Mouse (Mus musculus) C2C12 (cell line): Measurements from ENCODE around the gene Bcar3.

Experiments
- CEBPB ChIP-seq: IDR thresholded peaks from one replicate; pipeline ENCODE4 v1.6.1; 2011; ENCODE audit warnings: low read depth, mild to moderate bottlenecking, control low read depth, moderate library complexity
- CTCF ChIP-seq: IDR thresholded peaks from one replicate; pipeline ENCODE4 v1.5.1; 2011; ENCODE audit not compliant: control insufficient read depth, insufficient read depth, insufficient read length
- FOSL1 ChIP-seq: IDR thresholded peaks from one replicate; pipeline ENCODE4 v1.8.0; 2011; ENCODE audit warnings: mild to moderate bottlenecking, low read length; ENCODE audit not compliant: poor library complexity, insufficient read depth, severe bottlenecking
- MAX ChIP-seq: IDR thresholded peaks from one replicate; pipeline ENCODE4 v1.6.1; 2011; ENCODE audit warnings: mild to moderate bottlenecking, control low read depth
- MYOD1 ChIP-seq: IDR thresholded peaks from one replicate; pipeline ENCODE4 v1.6.1; 2011; ENCODE audit warnings: low read depth; ENCODE audit not compliant: control insufficient read depth, insufficient read length
- MYOG ChIP-seq: IDR thresholded peaks from one replicate; pipeline ENCODE4 v1.6.1; 2011; ENCODE audit not compliant: control insufficient read depth, insufficient read length; ENCODE audit errors: extremely low read depth
- USF1 ChIP-seq: IDR thresholded peaks from one replicate; pipeline ENCODE4 v1.6.1; 2011; ENCODE audit warnings: low read depth, mild to moderate bottlenecking, control low read depth, moderate library complexity

- TF ChIP-seq CTCF: no peak
- TF ChIP-seq USF1: no peak
- TF ChIP-seq MAX: no peak
- TF ChIP-seq FOSL1: peak; percentile 8
- no peak for TF ChIP-seq MYOG
- TF ChIP-seq MYOD1: peak; percentile 96
- no peak for TF ChIP-seq CEBPB
Observed at GRCm38 (mm10) chr3:122438143-122438825, 144.3 kb downstream of the Bcar3 start.
